Mouse (Mus musculus) MEL (cell line): Measurements from ENCODE around the gene Selenon.

ENCODE experiments used
- EP300 ChIP-seq, 2 experiments: IDR thresholded peaks; 2 replicates each; pipeline ENCODE4 v1.6.1; 2011; ENCODE audit warnings: improper control_type of control experiment in 2 of 2, low read length in 2 of 2, low read depth in 1 of 2, mild to moderate bottlenecking in 1 of 2
- GATA1 ChIP-seq: IDR thresholded peaks from 2 replicates; pipeline ENCODE4 v1.6.1; 2011; ENCODE audit warnings: low read depth, low read length, improper control_type of control experiment
- MAZ ChIP-seq: IDR thresholded peaks from 2 replicates; pipeline ENCODE4 v1.6.1; 2012; ENCODE audit warnings: low read depth, mild to moderate bottlenecking, inconsistent platforms, low read length, improper control_type of control experiment
- MYC ChIP-seq: IDR thresholded peaks from 2 replicates; pipeline ENCODE4 v1.6.1; 2011; ENCODE audit warnings: low read depth, mild to moderate bottlenecking, low read length, improper control_type of control experiment, moderate library complexity
- POLR2A ChIP-seq, 2 experiments: IDR thresholded peaks; 2 replicates each; pipeline ENCODE4 v1.6.1; 2011 to 2012; ENCODE audit warnings: low read length in 2 of 2, mild to moderate bottlenecking in 2 of 2, control low read depth in 1 of 2, improper control_type of control experiment in 1 of 2, low read depth in 1 of 2, moderate library complexity in 1 of 2; ENCODE audit not compliant: control insufficient read depth in 1 of 2, insufficient read depth in 1 of 2, poor library complexity in 1 of 2
- POLR2AphosphoS5 ChIP-seq: IDR thresholded peaks from 2 replicates; pipeline ENCODE4 v1.6.1; 2012; ENCODE audit warnings: low read depth, borderline replicate concordance, mild to moderate bottlenecking, inconsistent platforms, low read length, moderate library complexity, mixed read lengths

GRCm38 (mm10) chr4:134514309-134514930, 37.5 kb downstream of the Selenon start:
- TF ChIP-seq MYC (no peak), POLR2A (IDR thresholded peaks at IDR 0.05; ENCODE audit: control insufficient read depth in 1 of 2, insufficient read depth in 1 of 2, low read depth in 1 of 2, low read length in 2 of 2, poor library complexity in 1 of 2) (no peak), MAZ (no peak), POLR2AphosphoS5 (no peak), EP300 (IDR thresholded peaks at IDR 0.05; ENCODE audit: low read depth in 1 of 2, low read length in 2 of 2) (no peak), GATA1 (no peak)
